Mouse (Mus musculus) thymus, adult 2 months (tissue): ENCODE results near the gene Heatr4. TPM values are rescaled to one million over a fixed set of nuclear protein-coding genes. Genes with fewer than 3 reads are reported as not detected.
"Not testable (repeated sequence)": the region's sequence is repeated elsewhere in the genome, so short reads cannot be mapped to it uniquely, and the experiment has no call there.

ENCODE experiments used
- DNase-seq: peaks from one replicate; pipeline ENCODE4 v3.0.0; 2021
- H3K27ac ChIP-seq: fragments of 200-500 bp; 2 replicates; pipeline ENCODE4 v1.5.1; 2012; ENCODE audit warnings: low read length, control low read depth; ENCODE audit not compliant: control insufficient read depth, insufficient read depth
- H3K27me3 ChIP-seq: fragments of 200-500 bp; 2 replicates; pipeline ENCODE4 v1.6.1; 2012; ENCODE audit warnings: mild to moderate bottlenecking, low read length, moderate library complexity, mixed read lengths; ENCODE audit not compliant: control insufficient read depth, insufficient read depth
- H3K36me3 ChIP-seq: fragments of 200-500 bp; 2 replicates; pipeline ENCODE4 v1.6.1; 2012; ENCODE audit warnings: mild to moderate bottlenecking, low read length, moderate library complexity; ENCODE audit not compliant: control insufficient read depth, insufficient read depth
- H3K4me1 ChIP-seq: fragments of 200-500 bp; replicated peaks from 2 replicates; pipeline ENCODE4 v1.6.1; 2012; ENCODE audit warnings: low read length; ENCODE audit not compliant: control insufficient read depth, insufficient read depth
- H3K4me3 ChIP-seq: fragments of 200-500 bp; 2 replicates; pipeline ENCODE4 v1.5.1; 2012; ENCODE audit warnings: mild to moderate bottlenecking, low read length, control low read depth, moderate library complexity; ENCODE audit not compliant: control insufficient read depth, insufficient read depth
- CTCF ChIP-seq: fragments of 200-500 bp; IDR thresholded peaks from 2 replicates; pipeline ENCODE4 v1.5.1; 2012; ENCODE audit warnings: mild to moderate bottlenecking, control low read depth, low read length, moderate library complexity, borderline replicate concordance; ENCODE audit not compliant: control insufficient read depth, poor library complexity, insufficient read depth; ENCODE audit errors: extremely low read depth
- POLR2A ChIP-seq: fragments of 200-500 bp; IDR thresholded peaks from 2 replicates; pipeline ENCODE4 v1.6.1; 2012; ENCODE audit warnings: mild to moderate bottlenecking, low read length, control low read depth, moderate library complexity; ENCODE audit not compliant: control insufficient read depth, poor library complexity, insufficient read depth; ENCODE audit errors: extremely low read depth
- WGBS: fragments of 180-500 bp; shearing (Covaris S2); methylation state at CpG from one replicate; pipeline ENCODE4 v1.1.7; 2018; 5-methylcytosine and 5-hydroxymethylcytosine counted together
- polyA plus RNA-seq: library from polyadenylated mRNA; depleted of rRNA; stranded (reverse); fragments of >200 nt; gene quantifications from 2 replicates; pipeline ENCODE4 v1.2.3, GENCODE M21; 2012; rRNA removed

Heatr4 gene
- not detected in 2 replicates for polyA plus RNA-seq

GRCm38 (mm10) chr12:83984752-83985151 is at the start of gene Heatr4:
TSS of gene Heatr4 (minus strand) at chr12:83984852.
- Histone ChIP-seq H3K4me3 (no peak within 1 kb of the TSS), H3K27ac (no peak within 1 kb of the TSS), H3K27me3 (no peaks in the 10 kb centered on the region), H3K4me1 (no peaks in the 10 kb centered on the region; the same call in 1 of the 2 replicates), H3K36me3 (no peaks in the 10 kb centered on the region)
- TF ChIP-seq CTCF (no peak), POLR2A (no peak)
- WGBS: 94% methylated on average over 4 of the region's 4 CpGs
- no peak for DNase-seq

GRCm38 (mm10) chr12:84034108-84034507 is 49.5 kb upstream of the Heatr4 start:
- no peak overlapping the region for H3K27ac ChIP-seq
- no peaks in the 10 kb centered on the region for H3K27me3 ChIP-seq
- 5% methylated on average over 4 of the region's 4 CpGs for WGBS
- H3K36me3 ChIP-seq: no peaks in the 10 kb centered on the region
- DNase-seq: no peak
- peaks cover 3% of the 10 kb centered on the region; the same call in 1 of the 2 replicates for H3K4me1 ChIP-seq
- TF ChIP-seq POLR2A (no peak), CTCF (no peak)
- H3K4me3 ChIP-seq: no peak overlapping the region

GRCm38 (mm10) chr12:84033302-84033701 is 48.6 kb upstream of the Heatr4 start:
- not testable (repeated sequence) for DNase-seq, H3K36me3 ChIP-seq, H3K4me1 ChIP-seq, H3K27ac ChIP-seq, H3K4me3 ChIP-seq, H3K27me3 ChIP-seq
- 51% methylated on average over 2 of the region's 2 CpGs for WGBS

- Histone ChIP-seq H3K4me1 (no peaks in the 10 kb centered on the region), H3K27me3 (no peaks in the 10 kb centered on the region), H3K27ac (no peak overlapping the region), H3K4me3 (no peak overlapping the region), H3K36me3 (no peaks in the 10 kb centered on the region)
- WGBS: 92% methylated on average over 4 of the region's 4 CpGs
- DNase-seq: no peak
- no peak for TF ChIP-seq POLR2A
- TF ChIP-seq CTCF: no peak
Measured at GRCm38 (mm10) chr12:84032854-84033253, 48.2 kb upstream of the Heatr4 start.

GRCm38 (mm10) chr12:84030659-84031332 is 46.1 kb upstream of the Heatr4 start:
- 48% methylated on average over 4 of the region's 4 CpGs for WGBS

GRCm38 (mm10) chr12:84029043-84029442 is 44.4 kb upstream of the Heatr4 start:
- H3K36me3 ChIP-seq, H3K27me3 ChIP-seq, H3K27ac ChIP-seq, DNase-seq, H3K4me1 ChIP-seq, H3K4me3 ChIP-seq: not testable (repeated sequence)
- 98% methylated on average over 1 of the region's 1 CpGs for WGBS

More at GRCm38 (mm10) chr12:84030659-84031332, 46.1 kb upstream of the Heatr4 start:
- no peaks in the 10 kb centered on the region for H3K4me1 ChIP-seq
- no peaks in the 10 kb centered on the region for H3K27me3 ChIP-seq
- no peak overlapping the region for H3K27ac ChIP-seq
- TF ChIP-seq POLR2A: no peak
- no peak for TF ChIP-seq CTCF
- no peaks in the 10 kb centered on the region for H3K36me3 ChIP-seq
- peak; percentile 71 for DNase-seq
- no peak overlapping the region for H3K4me3 ChIP-seq

- not testable (repeated sequence) for H3K4me3 ChIP-seq, DNase-seq, H3K4me1 ChIP-seq, H3K27me3 ChIP-seq, H3K36me3 ChIP-seq, H3K27ac ChIP-seq
- 95% methylated on average over 3 of the region's 3 CpGs for WGBS
Measured at GRCm38 (mm10) chr12:84028328-84028727, 43.7 kb upstream of the Heatr4 start.
